ENCODE assay signal across 7 mouse cellular contexts in the genomic region with DNA sequence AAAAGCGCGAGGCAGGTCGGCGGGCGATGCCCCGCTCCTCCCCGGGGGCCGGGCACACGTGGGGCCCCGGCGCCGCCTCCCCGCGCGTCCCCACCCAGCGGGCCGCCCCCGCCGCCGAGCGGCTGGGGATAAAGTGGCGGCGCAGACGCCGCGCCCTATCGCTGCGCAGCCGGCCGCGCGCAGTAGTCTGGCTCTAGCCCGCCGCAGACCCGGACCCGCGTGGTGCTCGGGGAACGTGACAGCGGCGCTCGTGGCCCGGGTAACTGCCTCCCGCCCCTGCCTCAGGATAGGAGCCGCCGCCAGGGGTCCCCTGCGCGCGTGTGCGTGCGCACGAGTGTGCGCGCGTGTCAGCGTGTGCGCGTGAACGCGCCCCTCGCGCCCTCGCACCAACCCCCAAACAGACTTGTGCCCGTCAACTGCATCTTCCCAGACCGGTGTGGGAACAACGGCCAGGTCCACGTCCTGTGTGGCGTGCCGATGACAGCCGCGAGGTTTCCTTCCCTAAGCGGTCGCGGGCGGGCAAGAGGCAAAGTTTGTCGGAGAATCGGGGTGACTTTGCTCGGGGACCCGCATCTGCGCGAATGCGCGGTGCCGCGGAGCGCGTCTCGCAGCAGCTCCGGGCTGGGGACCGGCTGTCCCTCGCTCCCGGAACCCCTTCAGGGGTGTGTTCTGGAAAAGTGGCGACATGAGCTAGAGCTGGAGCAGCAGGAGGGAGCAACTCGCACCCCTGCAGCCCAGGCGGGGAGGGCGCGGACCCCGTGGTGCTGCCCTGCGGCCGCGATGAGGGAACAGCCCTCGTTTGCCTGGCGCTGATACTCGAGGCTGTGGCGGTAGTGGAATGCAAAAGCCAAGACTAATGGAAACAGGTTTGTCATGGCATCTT. TPM values are rescaled to one million over a fixed set of nuclear protein-coding genes. Genes with fewer than 3 reads are reported as not detected.
DNase-seq lines count a peak whose midpoint lies in the region; ATAC-seq lines count a peak whose summit lies in the region.

A gene (plus strand): TSS at position 100 of the 883 bp plus-strand sequence.

- DNase-seq in adrenal gland, postnatal 36 days = peak; percentile 79 to 84
- DNase-seq in embryonic facial prominence, embryonic 10.5 days (ENCODE audit: low spot score) = peak; percentile 69
- DNase-seq in gastrocnemius, postnatal 4 days (ENCODE audit: low spot score in 2 of 2) = peak; percentile 58 to 70
- peak; percentile 56 to 88 for DNase-seq in left cerebral cortex, postnatal 10 days (ENCODE audit: extremely low spot score in 1 of 2, low spot score in 2 of 2)
- peak; percentile 77 for DNase-seq in right cerebral cortex, postnatal 4 days

- H3K4me1 ChIP-seq in embryonic facial prominence, embryonic 10.5 days = peaks cover 22% of the 10 kb centered on the region
- H3K4me1 ChIP-seq in intestine, embryonic 15.5 days (replicated peaks) = peaks cover 10% of the 10 kb centered on the region

- under 1% methylated on average over 105 of the region's 105 CpGs for WGBS in embryonic facial prominence, embryonic 10.5 days
- under 1% methylated on average over 105 of the region's 105 CpGs for WGBS in intestine, embryonic 15.5 days

- H3K27me3 ChIP-seq in embryonic facial prominence, embryonic 10.5 days (replicated peaks; ENCODE audit: low read depth, poor library complexity, severe bottlenecking) = peaks cover 67% of the 10 kb centered on the region
- H3K27me3 ChIP-seq in intestine, embryonic 15.5 days (replicated peaks) = no peaks in the 10 kb centered on the region

- H3K4me3 ChIP-seq in embryonic facial prominence, embryonic 10.5 days = peak within 1 kb of the TSS; percentile 83
- H3K4me3 ChIP-seq in intestine, embryonic 15.5 days (replicated peaks) = peak within 1 kb of the TSS; percentile 67

- peak within 1 kb of the TSS; percentile 63 for H3K9ac ChIP-seq in intestine, embryonic 15.5 days

- peak within 1 kb of the TSS; percentile 75 for H3K27ac ChIP-seq in embryonic facial prominence, embryonic 10.5 days (replicated peaks)
- H3K27ac ChIP-seq in intestine, embryonic 15.5 days = peak within 1 kb of the TSS; percentile 69

- peak; percentile 91 for ATAC-seq in intestine, embryonic 15.5 days
- ATAC-seq in megakaryocyte, adult 5-6 weeks (ENCODE audit: poor library complexity, severe bottlenecking) = peak; percentile 84

- H3K4me2 ChIP-seq in intestine, embryonic 15.5 days (replicated peaks) = peak within 1 kb of the TSS; percentile 91

- H3K9me3 ChIP-seq in embryonic facial prominence, embryonic 10.5 days = no peaks in the 10 kb centered on the region
- H3K9me3 ChIP-seq in intestine, embryonic 15.5 days = no peaks in the 10 kb centered on the region

- intact Hi-C loops in left cerebral cortex, postnatal 10 days (cut with DNase I) = loop anchor here (5.0 kb wide), 3 partner anchors 82 to 103 kb away; no protein-coding TSS in a partner anchor

- H3K36me3 ChIP-seq in embryonic facial prominence, embryonic 10.5 days (replicated peaks) = no peaks in the 10 kb centered on the region
- no peaks in the 10 kb centered on the region for H3K36me3 ChIP-seq in intestine, embryonic 15.5 days

RNA-seq across cellular contexts. Expression of the gene that starts here (rescaled TPM):
- 100 to 1,000 TPM; 160 to 194 TPM for total RNA-seq in adrenal gland, postnatal 36 days (2021)
- polyA plus RNA-seq in embryonic facial prominence, embryonic 10.5 days (2016; fragmentation: Nextera tagmentation; extraction: Ambion mirVana) = 6.2 and 6.6 TPM in 2 replicates
- 10 to 100 TPM; 70.3 to 74.3 TPM for total RNA-seq in gastrocnemius, postnatal 4 days (2021)
- polyA plus RNA-seq in intestine, embryonic 15.5 days (2015; fragmentation: Nextera tagmentation; extraction: Ambion mirVana) = 71.6 and 75.9 TPM in 2 replicates
- total RNA-seq in left cerebral cortex, postnatal 10 days (2021) = 100 to 1,000 TPM; 105 to 106 TPM
- 4.2 and 4.7 TPM in 2 replicates for total RNA-seq in megakaryocyte, adult 5-6 weeks (2015)
- 3.0 and 3.7 TPM in 2 replicates for total RNA-seq in megakaryocyte, adult 5-6 weeks (2017)

Comparison
In these comparisons a context has a peak if more than half of its experiments do, and no peak if none do; other contexts are left out.
1. Peak in every context shown above with its lines: DNase-seq, ATAC-seq, H3K4me3 ChIP-seq and H3K27ac ChIP-seq.
2. RNA of the gene that starts here (total RNA-seq): 160 to 194 TPM in adrenal gland, postnatal 36 days, 105 to 106 TPM in left cerebral cortex, postnatal 10 days and 70.3 to 74.3 TPM in gastrocnemius, postnatal 4 days; 3.0 to 4.7 TPM in megakaryocyte, adult 5-6 weeks; every median in the first group is over 10 times any median in the second.